8 mouse cellular contexts compared by ENCODE assay signal in genomic region chr19:6940396-6941351, GRCm38 (mm10). TPM values are rescaled to one million over a fixed set of nuclear protein-coding genes. Genes with fewer than 3 reads are reported as not detected.
DNase-seq lines count a peak whose midpoint lies in the region; ATAC-seq and TF ChIP-seq lines count a peak whose summit lies in the region.

No protein-coding gene starts in this region.

- H3K27ac ChIP-seq in layer of hippocampus, adult 2 months: peak overlapping the region; percentile 98
- peak overlapping the region; percentile 57 for H3K27ac ChIP-seq in bone marrow macrophage, adult 2 months (ENCODE audit: insufficient read depth, low read depth, low read length)
- peak overlapping the region; percentile 67 for H3K27ac ChIP-seq in heart, embryonic 15.5 days
- H3K27ac ChIP-seq in liver, embryonic 14.5 days: no peak overlapping the region

- H3K4me1 ChIP-seq in bone marrow macrophage, adult 2 months (ENCODE audit: control insufficient read depth, insufficient read depth, low read length): peaks cover 2% of the 10 kb centered on the region; the same call in 1 of the 2 replicates
- peaks cover 28% of the 10 kb centered on the region for H3K4me1 ChIP-seq in heart, embryonic 15.5 days (replicated peaks)
- H3K4me1 ChIP-seq in liver, embryonic 14.5 days (replicated peaks; ENCODE audit: control insufficient read depth in 2 of 2, insufficient read depth in 2 of 2, low read length in 1 of 2): peaks cover 3 to 8% of the 10 kb centered on the region in 2 experiments

- no peak for TF ChIP-seq POLR2A in bone marrow macrophage, adult 2 months (IDR thresholded peaks at IDR 0.05; ENCODE audit: borderline replicate concordance, low read depth, low read length)

- 0 out of 2 replicates have a peak, but pooled peaks cover 4% of the 10 kb centered on the region for H3K36me3 ChIP-seq in heart, embryonic 15.5 days
- no peaks in the 10 kb centered on the region for H3K36me3 ChIP-seq in liver, embryonic 14.5 days (replicated peaks; ENCODE audit: control insufficient read depth, insufficient read depth, low read depth)

- no peak for TF ChIP-seq CTCF in layer of hippocampus, adult 2 months (conservative IDR thresholded peaks at IDR 0.05)
- TF ChIP-seq CTCF in bone marrow macrophage, adult 2 months (IDR thresholded peaks at IDR 0.05; ENCODE audit: low read depth, low read length): no peak
- no peak for TF ChIP-seq CTCF in liver, embryonic 14.5 days (IDR thresholded peaks at IDR 0.05; ENCODE audit: low read depth)

- peak overlapping the region; percentile 99 for H3K4me2 ChIP-seq in heart, embryonic 15.5 days
- H3K4me2 ChIP-seq in liver, embryonic 14.5 days (ENCODE audit: low read depth): peak overlapping the region; percentile 89

- WGBS in heart, embryonic 15.5 days: 18% methylated on average over 29 of the region's 29 CpGs
- 23% methylated on average over 28 of the region's 29 CpGs for WGBS in liver, embryonic 14.5 days (ENCODE audit: insufficient replicate concordance)

- peak overlapping the region; percentile 81 for H3K4me3 ChIP-seq in layer of hippocampus, adult 2 months
- peak overlapping the region; percentile 92 for H3K4me3 ChIP-seq in bone marrow macrophage, adult 2 months (ENCODE audit: insufficient read depth, low read length)
- H3K4me3 ChIP-seq in heart, embryonic 15.5 days: peak overlapping the region; percentile 87
- H3K4me3 ChIP-seq in liver, embryonic 14.5 days (ENCODE audit: insufficient read depth in 1 of 2, low read depth in 2 of 2, low read length in 2 of 2): peak overlapping the region; percentile 67 to 77

- no peak for TF ChIP-seq EP300 in liver, embryonic 14.5 days (IDR thresholded peaks at IDR 0.05; ENCODE audit: low read depth)

- peaks cover 7% of the 10 kb centered on the region for H3K27me3 ChIP-seq in heart, embryonic 15.5 days
- peaks cover 3% of the 10 kb centered on the region for H3K27me3 ChIP-seq in liver, embryonic 14.5 days (ENCODE audit: control insufficient read depth, insufficient read depth, low read length)

- no peaks in the 10 kb centered on the region for H3K9me3 ChIP-seq in heart, embryonic 15.5 days (replicated peaks)
- H3K9me3 ChIP-seq in liver, embryonic 14.5 days (ENCODE audit: control insufficient read depth, low read length): no peaks in the 10 kb centered on the region

- 0 out of 2 replicates have a peak, but pooled peaks have one; percentile 0 for ATAC-seq in heart, embryonic 15.5 days (replicated peaks; ENCODE audit: insufficient number of reproducible peaks, insufficient read depth, low FRiP score, low read depth)
- ATAC-seq in liver, embryonic 14.5 days (ENCODE audit: insufficient read depth): no peak

- DNase-seq in layer of hippocampus, adult 2 months (ENCODE audit: low spot score in 2 of 2): no peak
- no peak for DNase-seq in layer of hippocampus, postnatal 14 days (ENCODE audit: low spot score in 2 of 2)
- DNase-seq in liver, embryonic 14.5 days (ENCODE audit: low read depth in 3 of 3, low spot score in 3 of 3): no peak
- DNase-seq in frontal cortex, postnatal 36 days (ENCODE audit: low spot score in 2 of 2): no peak
- no peak for DNase-seq in adrenal gland, adult 8-10 months
- no peak for DNase-seq in layer of hippocampus, postnatal 25 days (ENCODE audit: extremely low spot score in 1 of 2, low spot score in 1 of 2)

- H3K9ac ChIP-seq in heart, embryonic 15.5 days: peak overlapping the region; percentile 95
- H3K9ac ChIP-seq in liver, embryonic 14.5 days (replicated peaks): peak overlapping the region; percentile 80

RNA-seq across cellular contexts. Expression of gene Bad, which starts 1.0 kb away (rescaled TPM):
- total RNA-seq in layer of hippocampus, adult 2 months (2021): 10 to 100 TPM; 43.1 to 43.8 TPM
- total RNA-seq in layer of hippocampus, postnatal 14 days (2021): 10 to 100 TPM; 37.4 to 39.2 TPM
- polyA plus RNA-seq in bone marrow macrophage, adult 2 months (2012; ENCODE audit: insufficient read depth, insufficient read length, missing spikeins): 36.2 and 38.5 TPM in 2 replicates
- 55.6 and 58.1 TPM in 2 replicates for polyA plus RNA-seq in heart, embryonic 15.5 days (2015; fragmentation: Nextera tagmentation; extraction: Ambion mirVana)
- polyA plus RNA-seq in liver, embryonic 14.5 days (2012; rRNA removed): 22.3 and 22.8 TPM in 2 replicates
- 25.7 and 27.9 TPM in 2 replicates for polyA plus RNA-seq in liver, embryonic 14.5 days (2014; fragmentation: Nextera tagmentation; extraction: Ambion mirVana)
- 10 to 100 TPM; 49.9 to 63.1 (median 56.6) TPM for total RNA-seq in adrenal gland, adult 8-10 months (2022)
- total RNA-seq in layer of hippocampus, postnatal 25 days (2021): 10 to 100 TPM; 42.7 to 44.5 TPM

RNA-seq across cellular contexts. Expression of gene Gpr137, which starts 1.6 kb away (rescaled TPM):
- 100 to 1,000 TPM in 1 of 2 experiments, 10 to 100 TPM in 1; 100.0 to 105 TPM for total RNA-seq in layer of hippocampus, adult 2 months (2021)
- 10 to 100 TPM; 88.1 to 94.9 TPM for total RNA-seq in layer of hippocampus, postnatal 14 days (2021)
- polyA plus RNA-seq in bone marrow macrophage, adult 2 months (2012; ENCODE audit: insufficient read depth, insufficient read length, missing spikeins): 31.6 and 36.4 TPM in 2 replicates
- polyA plus RNA-seq in heart, embryonic 15.5 days (2015; fragmentation: Nextera tagmentation; extraction: Ambion mirVana): 20.8 and 27.7 TPM in 2 replicates
- polyA plus RNA-seq in liver, embryonic 14.5 days (2012; rRNA removed): 5.5 and 8.8 TPM in 2 replicates
- 4.4 and 4.5 TPM in 2 replicates for polyA plus RNA-seq in liver, embryonic 14.5 days (2014; fragmentation: Nextera tagmentation; extraction: Ambion mirVana)
- 10 to 100 TPM; 55.6 to 66.1 (median 63.4) TPM for total RNA-seq in adrenal gland, adult 8-10 months (2022)
- total RNA-seq in layer of hippocampus, postnatal 25 days (2021): 100 to 1,000 TPM; 103 to 106 TPM

RNA-seq across cellular contexts. Expression of gene Kcnk4, which starts 6.4 kb away (rescaled TPM):
- total RNA-seq in layer of hippocampus, adult 2 months (2021): 10 to 100 TPM; 15.3 to 18.2 TPM
- total RNA-seq in layer of hippocampus, postnatal 14 days (2021): 10 to 100 TPM; 26.2 to 26.9 TPM
- polyA plus RNA-seq in bone marrow macrophage, adult 2 months (2012; ENCODE audit: insufficient read depth, insufficient read length, missing spikeins): not detected in 2 replicates
- polyA plus RNA-seq in heart, embryonic 15.5 days (2015; fragmentation: Nextera tagmentation; extraction: Ambion mirVana): 0.14 and 1.1 TPM in 2 replicates
- not detected in 2 replicates for polyA plus RNA-seq in liver, embryonic 14.5 days (2012; rRNA removed)
- 0.05 TPM in 1 of 2 replicates, not detected in the other for polyA plus RNA-seq in liver, embryonic 14.5 days (2014; fragmentation: Nextera tagmentation; extraction: Ambion mirVana)
- total RNA-seq in adrenal gland, adult 8-10 months (2022): under 1 TPM in 2 of 4 experiments, not detected in 2; 0.14 to 0.24 TPM
- 10 to 100 TPM; 18.4 to 20.2 TPM for total RNA-seq in layer of hippocampus, postnatal 25 days (2021)

RNA-seq across cellular contexts. Expression of gene Catsperz, which starts 15.5 kb away (rescaled TPM):
- total RNA-seq in layer of hippocampus, adult 2 months (2021): 10 to 100 TPM; 10.8 to 12.5 TPM
- 10 to 100 TPM; 13.3 to 14.4 TPM for total RNA-seq in layer of hippocampus, postnatal 14 days (2021)
- polyA plus RNA-seq in bone marrow macrophage, adult 2 months (2012; ENCODE audit: insufficient read depth, insufficient read length, missing spikeins): not detected in 2 replicates
- 1.9 and 3.4 TPM in 2 replicates for polyA plus RNA-seq in heart, embryonic 15.5 days (2015; fragmentation: Nextera tagmentation; extraction: Ambion mirVana)
- polyA plus RNA-seq in liver, embryonic 14.5 days (2012; rRNA removed): 0.13 and 0.16 TPM in 2 replicates
- polyA plus RNA-seq in liver, embryonic 14.5 days (2014; fragmentation: Nextera tagmentation; extraction: Ambion mirVana): 0.28 and 0.37 TPM in 2 replicates
- total RNA-seq in adrenal gland, adult 8-10 months (2022): not detected
- total RNA-seq in layer of hippocampus, postnatal 25 days (2021): 10 to 100 TPM; 11.0 to 12.1 TPM

RNA-seq across cellular contexts. Expression of gene Esrra, which starts 19.1 kb away (rescaled TPM):
- 10 to 100 TPM; 56.9 to 63.4 TPM for total RNA-seq in layer of hippocampus, adult 2 months (2021)
- 10 to 100 TPM; 52.6 to 59.2 TPM for total RNA-seq in layer of hippocampus, postnatal 14 days (2021)
- 35.3 and 41.6 TPM in 2 replicates for polyA plus RNA-seq in bone marrow macrophage, adult 2 months (2012; ENCODE audit: insufficient read depth, insufficient read length, missing spikeins)
- 36.9 and 39.3 TPM in 2 replicates for polyA plus RNA-seq in heart, embryonic 15.5 days (2015; fragmentation: Nextera tagmentation; extraction: Ambion mirVana)
- 6.2 and 6.6 TPM in 2 replicates for polyA plus RNA-seq in liver, embryonic 14.5 days (2012; rRNA removed)
- polyA plus RNA-seq in liver, embryonic 14.5 days (2014; fragmentation: Nextera tagmentation; extraction: Ambion mirVana): 1.6 and 2.2 TPM in 2 replicates
- total RNA-seq in adrenal gland, adult 8-10 months (2022): 10 to 100 TPM; 38.3 to 45.1 (median 44.1) TPM
- 10 to 100 TPM; 56.2 to 57.7 TPM for total RNA-seq in layer of hippocampus, postnatal 25 days (2021)

Comparison
In these comparisons a context has a peak if more than half of its experiments do, and no peak if none do; other contexts are left out.
1. RNA of gene Kcnk4, which starts 6.4 kb away (total RNA-seq): 26.2 to 26.9 TPM in layer of hippocampus, postnatal 14 days, 18.4 to 20.2 TPM in layer of hippocampus, postnatal 25 days and 15.3 to 18.2 TPM in layer of hippocampus, adult 2 months; 0.14 to 0.24 TPM in adrenal gland, adult 8-10 months; every median in the first group is over 10 times any median in the second.
2. Peak in every context shown above with its lines, with median percentiles within 50 percentile points of each other: H3K4me3 ChIP-seq.